Mouse (Mus musculus): ENCODE measurements around the gene Mnat1.
A peak's percentile ranks its signal among the peaks of the same experiment; 100 is the strongest.

Gene Mnat1

GRCm38 (mm10) chr12:73231552-73231951 lies 108.0 kb downstream of the Mnat1 start:
- no peak for DNase-seq (ENCODE audit: low spot score in 2 of 2)

GRCm38 (mm10) chr12:73232586-73232985 lies 109.1 kb downstream of the Mnat1 start:
- no peak for DNase-seq (ENCODE audit: low spot score in 2 of 2)

- peak; percentile 41 to 55 for DNase-seq (ENCODE audit: low spot score in 2 of 2)
Observed at GRCm38 (mm10) chr12:73241960-73242359, 118.4 kb downstream of the Mnat1 start.

- no peak for DNase-seq (ENCODE audit: low spot score in 2 of 2)
Observed at GRCm38 (mm10) chr12:73245687-73246086, 122.2 kb downstream of the Mnat1 start.

- DNase-seq (ENCODE audit: low spot score in 2 of 2): no peak
Observed at GRCm38 (mm10) chr12:73255006-73255405, 131.5 kb downstream of the Mnat1 start.

GRCm38 (mm10) chr12:73259269-73259668 lies 135.8 kb downstream of the Mnat1 start:
- DNase-seq (ENCODE audit: low spot score in 2 of 2): no peak

- no peak for DNase-seq (ENCODE audit: low spot score in 2 of 2)
Observed at GRCm38 (mm10) chr12:73260339-73260738, 136.8 kb downstream of the Mnat1 start.

GRCm38 (mm10) chr12:73265381-73265978 lies 142.0 kb downstream of the Mnat1 start:
- no peak for DNase-seq (ENCODE audit: low spot score in 2 of 2)

GRCm38 (mm10) chr12:73266597-73266996 lies 143.1 kb downstream of the Mnat1 start:
- no peak for DNase-seq (ENCODE audit: low spot score in 2 of 2)

- DNase-seq (ENCODE audit: low spot score in 2 of 2): no peak
Observed at GRCm38 (mm10) chr12:73268497-73268896, 145.0 kb downstream of the Mnat1 start.

- DNase-seq (ENCODE audit: low spot score in 2 of 2): no peak
Observed at GRCm38 (mm10) chr12:73269531-73269930, 146.0 kb downstream of the Mnat1 start.

- DNase-seq (ENCODE audit: low spot score in 2 of 2): no peak
Observed at GRCm38 (mm10) chr12:73269933-73270332, 146.4 kb downstream of the Mnat1 start.

GRCm38 (mm10) chr12:73274921-73275320 lies 151.4 kb downstream of the Mnat1 start:
- no peak for DNase-seq (ENCODE audit: low spot score in 2 of 2)

- DNase-seq (ENCODE audit: low spot score in 2 of 2): peak; percentile 91
Observed at GRCm38 (mm10) chr12:73286287-73287092, 163.0 kb downstream of the Mnat1 start, which contains the start of the genes Trmt5 and Slc38a6. Gene Trmt5, minus strand, starts transcription at chr12:73286710. Gene Slc38a6, plus strand, starts transcription at chr12:73286779.

GRCm38 (mm10) chr12:73287609-73288008 lies 164.1 kb downstream of the Mnat1 start:
- no peak for DNase-seq (ENCODE audit: low spot score in 2 of 2)

- no peak for DNase-seq (ENCODE audit: low spot score in 2 of 2)
Observed at GRCm38 (mm10) chr12:73288626-73289025, 165.1 kb downstream of the Mnat1 start.

GRCm38 (mm10) chr12:73294884-73295283 lies 171.4 kb downstream of the Mnat1 start:
- no peak for DNase-seq (ENCODE audit: low spot score in 2 of 2)

- no peak for DNase-seq (ENCODE audit: low spot score in 2 of 2)
Observed at GRCm38 (mm10) chr12:73295505-73296140, 172.1 kb downstream of the Mnat1 start.

GRCm38 (mm10) chr12:73298621-73299020 lies 175.1 kb downstream of the Mnat1 start:
- no peak for DNase-seq (ENCODE audit: low spot score in 2 of 2)

- no peak for DNase-seq (ENCODE audit: low spot score in 2 of 2)
Observed at GRCm38 (mm10) chr12:73300531-73300930, 177.0 kb downstream of the Mnat1 start.

- no peak for DNase-seq (ENCODE audit: low spot score in 2 of 2)
Observed at GRCm38 (mm10) chr12:73304636-73305035, 181.1 kb downstream of the Mnat1 start.

GRCm38 (mm10) chr12:73307750-73308149 lies 184.2 kb downstream of the Mnat1 start:
- DNase-seq (ENCODE audit: low spot score in 2 of 2): no peak

GRCm38 (mm10) chr12:73308711-73309110 lies 185.2 kb downstream of the Mnat1 start:
- DNase-seq (ENCODE audit: low spot score in 2 of 2): no peak
